In the genomic region with DNA sequence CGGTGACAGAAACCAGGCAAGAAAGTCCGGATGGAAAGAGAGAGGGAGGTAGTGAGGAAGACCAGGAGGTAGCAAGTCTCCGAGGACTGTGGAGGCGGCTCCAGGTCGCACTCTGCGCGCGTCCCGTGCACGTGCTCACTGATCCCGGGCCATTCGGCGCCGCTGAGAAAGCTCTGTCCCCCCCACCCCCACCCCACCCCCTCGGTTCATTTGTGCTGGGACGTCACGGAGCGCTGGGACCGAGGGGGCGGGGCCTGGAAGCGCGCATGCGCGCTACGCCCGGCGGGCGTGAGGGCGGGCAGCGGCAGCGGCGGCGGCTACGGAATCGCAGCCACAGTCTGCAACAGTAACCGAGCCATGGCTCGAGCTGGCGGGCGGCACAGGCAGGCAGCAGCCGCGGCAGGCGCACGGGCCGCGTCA, we compare ENCODE assay signal across 8 mouse cellular contexts. TPM values are rescaled to one million over a fixed set of nuclear protein-coding genes. Genes with fewer than 3 reads are reported as not detected.
A peak's percentile ranks its signal among the peaks of the same experiment; 100 is the strongest.
DNase-seq lines count a peak whose midpoint lies in the region; ATAC-seq and TF ChIP-seq lines count a peak whose summit lies in the region.
"Had no signal": no experiment of that assay in that cellular context is flagged by ENCODE, and none has a peak within 500 bp of the region (broad histone marks: within the 10 kb centered on the region; RNA-seq: fewer than 3 reads in every experiment).

Onecut1 (plus strand) TSS at position 361 of the 420 bp plus-strand sequence.

- ATAC-seq in heart, embryonic 12.5 days (ENCODE audit: insufficient number of reproducible peaks, low FRiP score): peak; percentile 69; the same call in 1 of the 2 replicates
- peak; percentile 28; the same call in 1 of the 2 replicates for ATAC-seq in limb, embryonic 12.5 days (ENCODE audit: insufficient number of reproducible peaks, insufficient read depth, low FRiP score, low TSS enrichment, low read depth)
- ATAC-seq in midbrain, postnatal 0 days (ENCODE audit: low FRiP score): peak; percentile 45; the same call in 1 of the 2 replicates
- no peak for ATAC-seq in activated CD4-positive, CD25-positive, alpha-beta regulatory T cell, adult 4 months

- no peak for TF ChIP-seq POLR2A in cortical plate, adult 2 months (IDR thresholded peaks at IDR 0.05; ENCODE audit: extremely low read depth, insufficient read depth, low read length)

- peaks cover 98% of the 10 kb centered on the region for H3K27me3 ChIP-seq in heart, embryonic 12.5 days (replicated peaks)
- H3K27me3 ChIP-seq in limb, embryonic 12.5 days: peaks cover 97% of the 10 kb centered on the region
- peaks cover 73% of the 10 kb centered on the region for H3K27me3 ChIP-seq in midbrain, postnatal 0 days (ENCODE audit: insufficient read depth, low read length)

- H3K27ac ChIP-seq in cortical plate, adult 2 months (ENCODE audit: insufficient read depth, low read length): no peak within 1 kb of the TSS
- no peak within 1 kb of the TSS for H3K27ac ChIP-seq in heart, embryonic 12.5 days (ENCODE audit: poor library complexity, severe bottlenecking)
- H3K27ac ChIP-seq in limb, embryonic 12.5 days: no peak within 1 kb of the TSS
- H3K27ac ChIP-seq in midbrain, postnatal 0 days (ENCODE audit: low read depth, low read length): 0 out of 2 replicates have a peak within 1 kb of the TSS, but pooled peaks have one; percentile 57

- 0% methylated on average over 43 of the region's 45 CpGs for WGBS in heart, embryonic 12.5 days
- WGBS in limb, embryonic 12.5 days: under 1% methylated on average over 44 of the region's 45 CpGs
- WGBS in midbrain, postnatal 0 days: under 1% methylated on average over 44 of the region's 45 CpGs

- peak within 1 kb of the TSS; percentile 62 for H3K9ac ChIP-seq in heart, embryonic 12.5 days
- H3K9ac ChIP-seq in limb, embryonic 12.5 days (replicated peaks): peak within 1 kb of the TSS; percentile 47
- H3K9ac ChIP-seq in midbrain, postnatal 0 days (replicated peaks; ENCODE audit: low read length, poor library complexity, severe bottlenecking): peak within 1 kb of the TSS; percentile 62

- peak within 1 kb of the TSS; percentile 4; the same call in 1 of the 2 replicates for H3K4me3 ChIP-seq in cortical plate, adult 2 months (ENCODE audit: insufficient read depth, low read length)
- peak within 1 kb of the TSS; percentile 53 for H3K4me3 ChIP-seq in heart, embryonic 12.5 days
- H3K4me3 ChIP-seq in limb, embryonic 12.5 days (replicated peaks): peak within 1 kb of the TSS; percentile 48
- peak within 1 kb of the TSS; percentile 49 for H3K4me3 ChIP-seq in midbrain, postnatal 0 days (ENCODE audit: low read depth, low read length)

- H3K4me2 ChIP-seq in heart, embryonic 12.5 days: peak within 1 kb of the TSS; percentile 96
- H3K4me2 ChIP-seq in limb, embryonic 12.5 days: peak within 1 kb of the TSS; percentile 87
- peak within 1 kb of the TSS; percentile 86 for H3K4me2 ChIP-seq in midbrain, postnatal 0 days (ENCODE audit: low read depth, low read length, poor library complexity, severe bottlenecking)

- H3K36me3 ChIP-seq in heart, embryonic 12.5 days: no peaks in the 10 kb centered on the region
- H3K36me3 ChIP-seq in limb, embryonic 12.5 days: no peaks in the 10 kb centered on the region
- H3K36me3 ChIP-seq in midbrain, postnatal 0 days (ENCODE audit: insufficient read depth, low read length): no peaks in the 10 kb centered on the region

- H3K9me3 ChIP-seq in heart, embryonic 12.5 days (replicated peaks): no peaks in the 10 kb centered on the region
- no peaks in the 10 kb centered on the region; the same call in 1 of the 2 replicates for H3K9me3 ChIP-seq in limb, embryonic 12.5 days
- H3K9me3 ChIP-seq in midbrain, postnatal 0 days (ENCODE audit: low read length): no peaks in the 10 kb centered on the region

- no peaks in the 10 kb centered on the region for H3K4me1 ChIP-seq in cortical plate, adult 2 months (ENCODE audit: control insufficient read depth, insufficient read depth, low read length)
- H3K4me1 ChIP-seq in heart, embryonic 12.5 days (replicated peaks): peaks cover 31% of the 10 kb centered on the region
- peaks cover 14% of the 10 kb centered on the region for H3K4me1 ChIP-seq in limb, embryonic 12.5 days (replicated peaks)
- H3K4me1 ChIP-seq in midbrain, postnatal 0 days (ENCODE audit: insufficient read depth, low read length): peaks cover 5% of the 10 kb centered on the region; the same call in 1 of the 2 replicates

- peak; percentile 48 for DNase-seq in right cerebral cortex, postnatal 14 days
- no peak for DNase-seq in right cerebral cortex, adult 2 months (ENCODE audit: low spot score in 2 of 2)
- DNase-seq in midbrain, postnatal 0 days (ENCODE audit: low spot score): peak; percentile 55

- TF ChIP-seq CTCF in cortical plate, adult 2 months (IDR thresholded peaks at IDR 0.05; ENCODE audit: extremely low read depth, insufficient read depth, low read length): no peak
- TF ChIP-seq CTCF in midbrain, postnatal 0 days (IDR thresholded peaks at IDR 0.05): 0 out of 2 replicates have a peak, but pooled peaks have one; percentile 10

RNA-seq across cellular contexts. Expression of gene Onecut1, which starts in this region (rescaled TPM):
- 0.06 and 0.09 TPM in 2 replicates for polyA plus RNA-seq in cortical plate, adult 2 months (2012; rRNA removed)
- 0.05 TPM in 1 of 2 replicates, not detected in the other for polyA plus RNA-seq in heart, embryonic 12.5 days (2016; fragmentation: Nextera tagmentation; extraction: Ambion mirVana)
- polyA plus RNA-seq in limb, embryonic 12.5 days (2016; fragmentation: Nextera tagmentation; extraction: Ambion mirVana): 0.06 TPM in 1 of 2 replicates, not detected in the other
- 7.5 and 8.4 TPM in 2 replicates for total RNA-seq in midbrain, postnatal 0 days (2014; rRNA removed)
- 3.8 and 5.0 TPM in 2 replicates for polyA plus RNA-seq in midbrain, postnatal 0 days (2015; fragmentation: Nextera tagmentation; extraction: Ambion mirVana)
- polyA plus RNA-seq in activated CD4-positive, CD25-positive, alpha-beta regulatory T cell, adult 4 months (2017; shearing (Covaris generic)): not detected
- polyA plus RNA-seq: gonadal fat pad, adult 2 months had no signal

Comparison
In these comparisons a context has a peak if more than half of its experiments do, and no peak if none do; other contexts are left out.
1. DNase-seq: peak in right cerebral cortex, postnatal 14 days (single experiment) and midbrain, postnatal 0 days (single experiment); none in right cerebral cortex, adult 2 months (0 of 2).
2. Peak in ATAC-seq, H3K4me3 ChIP-seq, H3K9ac ChIP-seq and H3K4me2 ChIP-seq in heart, embryonic 12.5 days; RNA of the gene not detected or under 1 TPM.
3. Peak in ATAC-seq, H3K4me3 ChIP-seq, H3K9ac ChIP-seq and H3K4me2 ChIP-seq in limb, embryonic 12.5 days; RNA of the gene not detected or under 1 TPM.
4. Peak in every context shown above with its lines, with median percentiles within 50 percentile points of each other: H3K4me3 ChIP-seq, H3K4me2 ChIP-seq and H3K9ac ChIP-seq.